Mouse (Mus musculus) kidney, embryonic 14.5 days (tissue): ENCODE measurements around the gene Gmpr2. TPM values are rescaled to one million over a fixed set of nuclear protein-coding genes. Genes with fewer than 3 reads are reported as not detected.

Source experiments
- ATAC-seq: fragments of 200-750 bp; cut with Nextera tagmentation; 2 replicates; pipeline ENCODE4 v1.8.0; 2017; ENCODE audit warnings: moderate number of reproducible peaks, mild to moderate bottlenecking, moderate TSS enrichment, moderate library complexity; ENCODE audit not compliant: low FRiP score, low TSS enrichment
- H3K27ac ChIP-seq: fragments of 300-500 bp; sonication (generic); 2 replicates; pipeline ENCODE4 v1.5.1; 2014; ENCODE audit warnings: low read depth, mild to moderate bottlenecking, low read length, moderate library complexity, mixed read lengths
- H3K27me3 ChIP-seq: fragments of 300-500 bp; sonication (generic); 2 replicates; pipeline ENCODE4 v1.6.1; 2014; ENCODE audit warnings: mild to moderate bottlenecking, low read length; ENCODE audit not compliant: control insufficient read depth, insufficient read depth
- H3K36me3 ChIP-seq: fragments of 300-500 bp; sonication (generic); 2 replicates; pipeline ENCODE4 v1.6.1; 2014; ENCODE audit warnings: low read length, mixed read lengths; ENCODE audit not compliant: control insufficient read depth, insufficient read depth
- H3K4me1 ChIP-seq: fragments of 300-500 bp; sonication (generic); 2 replicates; pipeline ENCODE4 v1.6.1; 2014; ENCODE audit warnings: low read length, mixed read lengths; ENCODE audit not compliant: control insufficient read depth, insufficient read depth
- H3K4me2 ChIP-seq: fragments of 300-500 bp; sonication (generic); replicated peaks from 2 replicates; pipeline ENCODE4 v1.6.1; 2014; ENCODE audit warnings: low read depth, mild to moderate bottlenecking, low read length
- H3K4me3 ChIP-seq: fragments of 300-500 bp; sonication (generic); 2 replicates; pipeline ENCODE4 v1.5.1; 2014; ENCODE audit warnings: mild to moderate bottlenecking, low read length
- H3K9ac ChIP-seq: fragments of 300-500 bp; sonication (generic); 2 replicates; pipeline ENCODE4 v1.6.1; 2014; ENCODE audit warnings: low read depth, mild to moderate bottlenecking, low read length, moderate library complexity
- H3K9me3 ChIP-seq: fragments of 300-500 bp; sonication (generic); 2 replicates; pipeline ENCODE4 v1.6.1; 2016; ENCODE audit warnings: low read length; ENCODE audit not compliant: control insufficient read depth
- WGBS: fragments of 180-500 bp; shearing (Covaris S2); extraction: QIAGEN DNeasy Blood & Tissue Kit; methylation state at CpG from one replicate; pipeline ENCODE4 v1.1.7; 2014; 5-methylcytosine and 5-hydroxymethylcytosine counted together
- polyA plus RNA-seq: library from polyadenylated mRNA; unstranded; fragments of >200 nt; fragmentation: Nextera tagmentation; extraction: Ambion mirVana; gene quantifications from 2 replicates; pipeline ENCODE4 v1.2.1, GENCODE M21; 2014

Gmpr2 gene
- polyA plus RNA-seq, 1 experiment from 2014 or later = 58.4 TPM

GRCm38 (mm10) chr14:55724411-55724871, 52.7 kb downstream of the Gmpr2 start:
- Histone ChIP-seq H3K9me3 (no peaks in the 10 kb centered on the region), H3K9ac (no peak overlapping the region), H3K36me3 (no peaks in the 10 kb centered on the region), H3K4me3 (no peak overlapping the region), H3K27me3 (no peaks in the 10 kb centered on the region), H3K4me2 (no peak overlapping the region), H3K27ac (no peak overlapping the region), H3K4me1 (0 out of 2 replicates have a peak, but pooled peaks cover 9% of the 10 kb centered on the region)
- no peak for ATAC-seq
- WGBS = 59% methylated on average over 8 of the region's 8 CpGs

GRCm38 (mm10) chr14:55726261-55726660, 54.5 kb downstream of the Gmpr2 start:
- Histone ChIP-seq H3K27me3 (peaks cover 5% of the 10 kb centered on the region; the same call in 1 of the 2 replicates), H3K36me3 (no peaks in the 10 kb centered on the region), H3K4me2 (no peak overlapping the region), H3K27ac (no peak overlapping the region), H3K4me3 (no peak overlapping the region), H3K4me1 (0 out of 2 replicates have a peak, but pooled peaks cover 2% of the 10 kb centered on the region), H3K9ac (no peak overlapping the region), H3K9me3 (no peaks in the 10 kb centered on the region)
- no peak for ATAC-seq

GRCm38 (mm10) chr14:55727889-55728685, 56.3 kb downstream of the Gmpr2 start:
- no peaks in the 10 kb centered on the region for H3K9me3 ChIP-seq
- H3K27ac ChIP-seq = no peak overlapping the region
- 71% methylated on average over 8 of the region's 8 CpGs for WGBS
- no peak overlapping the region for H3K4me2 ChIP-seq
- no peak overlapping the region for H3K4me3 ChIP-seq
- no peak overlapping the region for H3K9ac ChIP-seq
- H3K4me1 ChIP-seq = no peaks in the 10 kb centered on the region
- H3K36me3 ChIP-seq = no peaks in the 10 kb centered on the region
- H3K27me3 ChIP-seq = peaks cover 5% of the 10 kb centered on the region; the same call in 1 of the 2 replicates
- no peak for ATAC-seq

Other genes starting within 250 kb of the Gmpr2 start
- 60.2 and 96.4 TPM in 2 replicates for gene Dhrs4, start 193.2 kb upstream of the Gmpr2 start, polyA plus RNA-seq
- gene Carmil3, start 181.3 kb upstream of the Gmpr2 start, polyA plus RNA-seq = 3.0 and 3.8 TPM in 2 replicates
- gene Cpne6, start 161.5 kb upstream of the Gmpr2 start, polyA plus RNA-seq = 0.18 TPM in 1 of 2 replicates, not detected in the other
- not detected in 2 replicates for gene Nrl, start 147.0 kb upstream of the Gmpr2 start, polyA plus RNA-seq
- 25.0 and 37.1 TPM in 2 replicates for gene Pck2, start 131.7 kb upstream of the Gmpr2 start, polyA plus RNA-seq
- 62.9 and 90.2 TPM in 2 replicates for gene Dcaf11, start 111.9 kb upstream of the Gmpr2 start, polyA plus RNA-seq
- 0.66 and 1.5 TPM in 2 replicates for gene A730061H03Rik, start 111.5 kb upstream of the Gmpr2 start, polyA plus RNA-seq
- gene Fitm1, start 96.3 kb upstream of the Gmpr2 start, polyA plus RNA-seq = 0.96 and 1.0 TPM in 2 replicates
- gene Psme1, start 93.8 kb upstream of the Gmpr2 start, polyA plus RNA-seq = 131 and 142 TPM in 2 replicates
- 5.6 and 7.5 TPM in 2 replicates for gene Emc9, start 86.6 kb upstream of the Gmpr2 start, polyA plus RNA-seq
- 224 and 286 TPM in 2 replicates for gene Psme2, start 80.8 kb upstream of the Gmpr2 start, polyA plus RNA-seq
- 12.4 and 17.7 TPM in 2 replicates for gene Rnf31, start 80.2 kb upstream of the Gmpr2 start, polyA plus RNA-seq
- 9.7 and 11.6 TPM in 2 replicates for gene Irf9, start 68.4 kb upstream of the Gmpr2 start, polyA plus RNA-seq
- gene Rec8, start 53.9 kb upstream of the Gmpr2 start, polyA plus RNA-seq = 17.5 and 25.1 TPM in 2 replicates
- 101 and 119 TPM in 2 replicates for gene Ipo4, start 36.0 kb upstream of the Gmpr2 start, polyA plus RNA-seq
- 3.4 TPM in 2 replicates for gene Gm49378, start 34.0 kb upstream of the Gmpr2 start, polyA plus RNA-seq
- 76.3 and 117 TPM in 2 replicates for gene Tm9sf1, start 28.1 kb upstream of the Gmpr2 start, polyA plus RNA-seq
- 0.72 and 0.77 TPM in 2 replicates for gene Tssk4, start 21.8 kb upstream of the Gmpr2 start, polyA plus RNA-seq
- 52.0 and 52.7 TPM in 2 replicates for gene Mdp1, start 11.4 kb upstream of the Gmpr2 start, polyA plus RNA-seq
- 586 and 744 TPM in 2 replicates for gene Nedd8, start 183 bp downstream of the Gmpr2 start, polyA plus RNA-seq
- gene Tinf2, start 9.9 kb downstream of the Gmpr2 start, polyA plus RNA-seq = 40.3 and 50.1 TPM in 2 replicates
- 0.67 and 1.2 TPM in 2 replicates for gene Tgm1, start 42.0 kb downstream of the Gmpr2 start, polyA plus RNA-seq
- 27.8 and 29.3 TPM in 2 replicates for gene Rabggta, start 50.3 kb downstream of the Gmpr2 start, polyA plus RNA-seq
- gene Dhrs1, start 73.7 kb downstream of the Gmpr2 start, polyA plus RNA-seq = 75.2 and 82.3 TPM in 2 replicates
- 43.3 and 44.0 TPM in 2 replicates for gene Nop9, start 73.8 kb downstream of the Gmpr2 start, polyA plus RNA-seq
- gene Cideb, start 86.5 kb downstream of the Gmpr2 start, polyA plus RNA-seq = 2.9 and 3.6 TPM in 2 replicates
- 0.08 and 0.39 TPM in 2 replicates for gene Ltb4r2, start 89.5 kb downstream of the Gmpr2 start, polyA plus RNA-seq
- gene Ltb4r1, start 94.0 kb downstream of the Gmpr2 start, polyA plus RNA-seq = 0.23 TPM in 1 of 2 replicates, not detected in the other
- gene Adcy4, start 112.2 kb downstream of the Gmpr2 start, polyA plus RNA-seq = 7.8 and 10.4 TPM in 2 replicates
- 38.1 and 43.3 TPM in 2 replicates for gene Ripk3, start 116.9 kb downstream of the Gmpr2 start, polyA plus RNA-seq
- gene Nfatc4, start 151.2 kb downstream of the Gmpr2 start, polyA plus RNA-seq = 26.3 and 33.8 TPM in 2 replicates
- gene Nynrin, start 182.1 kb downstream of the Gmpr2 start, polyA plus RNA-seq = 11.0 and 15.6 TPM in 2 replicates
- 0.23 and 0.31 TPM in 2 replicates for gene Cbln3, start 212.5 kb downstream of the Gmpr2 start, polyA plus RNA-seq
- 7.0 and 9.7 TPM in 2 replicates for gene Khnyn, start 213.0 kb downstream of the Gmpr2 start, polyA plus RNA-seq
- 61.3 and 64.7 TPM in 2 replicates for gene Sdr39u1, start 228.4 kb downstream of the Gmpr2 start, polyA plus RNA-seq